Comparison of ENCODE assay signal across 8 mouse cellular contexts in the genomic region with DNA sequence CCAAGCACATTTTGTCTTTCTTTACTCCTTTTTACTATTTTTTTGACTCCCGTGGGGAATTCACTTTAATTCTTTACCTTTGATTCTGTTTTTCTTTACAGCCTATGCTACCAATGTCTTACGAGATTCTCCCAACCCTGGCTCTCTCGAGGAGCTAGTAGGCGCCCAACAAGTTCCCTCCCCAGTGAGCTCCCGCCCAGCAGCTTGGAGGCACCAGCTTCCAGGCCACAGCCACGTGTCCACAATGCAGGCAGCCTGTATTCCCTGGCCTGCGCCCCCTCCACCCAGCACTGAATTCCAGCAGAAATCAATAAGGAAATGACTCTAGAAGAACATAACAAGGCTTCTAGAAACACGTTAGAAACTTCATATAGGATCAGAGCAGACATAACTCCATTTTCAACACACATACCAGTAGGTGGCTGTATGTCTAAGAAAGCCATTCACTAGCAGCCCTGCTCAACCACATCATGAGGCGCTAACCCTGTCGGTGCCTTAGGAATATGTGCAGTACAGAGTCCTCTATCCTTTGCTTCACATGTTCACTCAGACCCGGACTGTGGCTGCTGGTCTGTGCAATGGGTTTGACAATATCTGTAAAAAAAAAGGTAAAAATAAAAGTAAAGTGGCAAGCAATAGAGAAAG. TPM values are rescaled to one million over a fixed set of nuclear protein-coding genes. Genes with fewer than 3 reads are reported as not detected.
DNase-seq lines count a peak whose midpoint lies in the region; ATAC-seq and TF ChIP-seq lines count a peak whose summit lies in the region.

No protein-coding gene starts in this region.

- peak; percentile 27 to 35 for DNase-seq in cerebellum, adult 2 months
- DNase-seq in cerebellum, adult 11 months = no peak
- no peak for DNase-seq in limb, embryonic 14.5 days (ENCODE audit: low spot score)
- DNase-seq in midbrain, embryonic 14.5 days = peak; percentile 27
- peak; percentile 38 for DNase-seq in thymus, postnatal 0 days (ENCODE audit: low spot score)

- no peaks in the 10 kb centered on the region for H3K27me3 ChIP-seq in cerebellum, adult 2 months (ENCODE audit: control insufficient read depth, insufficient read depth, low read length)
- H3K27me3 ChIP-seq in ES-Bruce4 (ENCODE audit: control insufficient read depth, insufficient read depth, low read length, poor library complexity, severe bottlenecking) = no peaks in the 10 kb centered on the region
- no peaks in the 10 kb centered on the region for H3K27me3 ChIP-seq in embryonic facial prominence, embryonic 12.5 days
- no peaks in the 10 kb centered on the region for H3K27me3 ChIP-seq in limb, embryonic 14.5 days (ENCODE audit: control insufficient read depth, insufficient read depth, low read length)
- no peaks in the 10 kb centered on the region for H3K27me3 ChIP-seq in midbrain, embryonic 14.5 days (ENCODE audit: control insufficient read depth, insufficient read depth, low read length)

- no peak for TF ChIP-seq CTCF in cerebellum, adult 2 months (IDR thresholded peaks at IDR 0.05; ENCODE audit: borderline replicate concordance, insufficient read depth, low read depth, low read length)
- no peak for TF ChIP-seq CTCF in ES-Bruce4 (IDR thresholded peaks at IDR 0.05; ENCODE audit: low read depth, low read length)

- H3K27ac ChIP-seq in cerebellum, adult 2 months (ENCODE audit: insufficient read depth, low read length) = no peak overlapping the region
- no peak overlapping the region for H3K27ac ChIP-seq in ES-Bruce4 (ENCODE audit: insufficient read depth, low read length)
- no peak overlapping the region for H3K27ac ChIP-seq in embryonic facial prominence, embryonic 12.5 days
- H3K27ac ChIP-seq in limb, embryonic 14.5 days (replicated peaks; ENCODE audit: low read depth, low read length) = no peak overlapping the region
- no peak overlapping the region for H3K27ac ChIP-seq in midbrain, embryonic 14.5 days (replicated peaks; ENCODE audit: low read depth, low read length)

- TF ChIP-seq POLR2A in cerebellum, adult 2 months (IDR thresholded peaks at IDR 0.05; ENCODE audit: borderline replicate concordance, insufficient read depth, low read length) = no peak
- TF ChIP-seq POLR2A in ES-Bruce4 (IDR thresholded peaks at IDR 0.05; ENCODE audit: insufficient read depth, low read length) = no peak
- no peak for TF ChIP-seq POLR2A in limb, embryonic 14.5 days (IDR thresholded peaks at IDR 0.05; ENCODE audit: borderline replicate concordance, extremely low read depth, insufficient read depth, insufficient read length)

- H3K9ac ChIP-seq in ES-Bruce4 (ENCODE audit: low read depth, poor library complexity, severe bottlenecking) = peak overlapping the region; percentile 50; the same call in 1 of the 2 replicates
- no peak overlapping the region for H3K9ac ChIP-seq in embryonic facial prominence, embryonic 12.5 days
- no peak overlapping the region; the same call in 1 of the 2 replicates for H3K9ac ChIP-seq in limb, embryonic 14.5 days (ENCODE audit: low read depth, low read length, severe bottlenecking)
- H3K9ac ChIP-seq in midbrain, embryonic 14.5 days (replicated peaks; ENCODE audit: low read length) = no peak overlapping the region

- peaks cover 12% of the 10 kb centered on the region; the same call in 1 of the 2 replicates for H3K4me1 ChIP-seq in cerebellum, adult 2 months (ENCODE audit: control insufficient read depth, insufficient read depth, low read length)
- H3K4me1 ChIP-seq in ES-Bruce4 (ENCODE audit: control insufficient read depth, insufficient read depth, low read length) = no peaks in the 10 kb centered on the region
- peaks cover 13% of the 10 kb centered on the region for H3K4me1 ChIP-seq in embryonic facial prominence, embryonic 12.5 days
- peaks cover 14% of the 10 kb centered on the region for H3K4me1 ChIP-seq in limb, embryonic 14.5 days (ENCODE audit: control insufficient read depth, insufficient read depth, low read length)
- H3K4me1 ChIP-seq in midbrain, embryonic 14.5 days (ENCODE audit: control insufficient read depth, insufficient read depth, low read length) = peaks cover 22% of the 10 kb centered on the region

- TF ChIP-seq EP300 in ES-Bruce4 (IDR thresholded peaks at IDR 0.05; ENCODE audit: insufficient read depth, low read depth, low read length) = no peak

- no peaks in the 10 kb centered on the region for H3K36me3 ChIP-seq in ES-Bruce4 (ENCODE audit: control insufficient read depth, insufficient read depth, low read length, poor library complexity, severe bottlenecking)
- H3K36me3 ChIP-seq in embryonic facial prominence, embryonic 12.5 days = no peaks in the 10 kb centered on the region
- H3K36me3 ChIP-seq in limb, embryonic 14.5 days (ENCODE audit: control insufficient read depth, insufficient read depth, low read length) = no peaks in the 10 kb centered on the region
- no peaks in the 10 kb centered on the region for H3K36me3 ChIP-seq in midbrain, embryonic 14.5 days (ENCODE audit: control insufficient read depth, insufficient read depth, low read length)

- no peak for ATAC-seq in embryonic facial prominence, embryonic 12.5 days (ENCODE audit: insufficient number of reproducible peaks, insufficient read depth, low FRiP score, low TSS enrichment)
- peak; percentile 25 to 36; a peak in 3 of 4 replicates for ATAC-seq in hematopoietic stem cell, adult 5-6 weeks (replicated peaks in 1 of 2; ENCODE audit: insufficient read depth in 1 of 2, low FRiP score in 2 of 2, low TSS enrichment in 1 of 2, low read depth in 1 of 2, poor library complexity in 2 of 2, severe bottlenecking in 2 of 2)
- no peak for ATAC-seq in limb, embryonic 14.5 days (ENCODE audit: low FRiP score, low read depth)
- ATAC-seq in midbrain, embryonic 14.5 days (ENCODE audit: low FRiP score, low TSS enrichment) = no peak

- H3K4me2 ChIP-seq in embryonic facial prominence, embryonic 12.5 days (replicated peaks) = peak overlapping the region; percentile 80; the same call in 1 of the 2 replicates
- peak overlapping the region; percentile 81 for H3K4me2 ChIP-seq in limb, embryonic 14.5 days (replicated peaks; ENCODE audit: low read depth, low read length, severe bottlenecking)
- H3K4me2 ChIP-seq in midbrain, embryonic 14.5 days (ENCODE audit: low read length) = peak overlapping the region; percentile 88

- no peaks in the 10 kb centered on the region for H3K9me3 ChIP-seq in ES-Bruce4 (replicated peaks; ENCODE audit: control insufficient read depth, insufficient read depth, low read length, poor library complexity, severe bottlenecking)
- H3K9me3 ChIP-seq in embryonic facial prominence, embryonic 12.5 days = no peaks in the 10 kb centered on the region
- no peaks in the 10 kb centered on the region for H3K9me3 ChIP-seq in limb, embryonic 14.5 days (ENCODE audit: control insufficient read depth, low read length)
- no peaks in the 10 kb centered on the region for H3K9me3 ChIP-seq in midbrain, embryonic 14.5 days (ENCODE audit: control insufficient read depth, low read length)

- 35% methylated on average over 11 of the region's 11 CpGs for WGBS in cerebellum, adult 2 months
- WGBS in embryonic facial prominence, embryonic 12.5 days = 37% methylated on average over 11 of the region's 11 CpGs
- 32% methylated on average over 11 of the region's 11 CpGs for WGBS in limb, embryonic 14.5 days
- 33% methylated on average over 11 of the region's 11 CpGs for WGBS in midbrain, embryonic 14.5 days

- H3K4me3 ChIP-seq in cerebellum, adult 2 months (replicated peaks; ENCODE audit: insufficient read depth, low read depth, low read length) = no peak overlapping the region
- H3K4me3 ChIP-seq in ES-Bruce4 (ENCODE audit: low read depth, low read length) = no peak overlapping the region
- no peak overlapping the region for H3K4me3 ChIP-seq in embryonic facial prominence, embryonic 12.5 days
- peak overlapping the region; percentile 95; the same call in 1 of the 2 replicates for H3K4me3 ChIP-seq in limb, embryonic 14.5 days (replicated peaks; ENCODE audit: low read length)
- no peak overlapping the region for H3K4me3 ChIP-seq in midbrain, embryonic 14.5 days (replicated peaks; ENCODE audit: low read depth, low read length)

RNA-seq across cellular contexts. Expression of gene Insr, which starts 1.0 kb away (rescaled TPM):
- 16.2 and 17.5 TPM in 2 replicates for polyA plus RNA-seq in cerebellum, adult 2 months (2012; rRNA removed)
- polyA plus RNA-seq in ES-Bruce4 (2011; ENCODE audit: insufficient read depth, insufficient read length, low read depth, missing spikeins) = 30.9 and 31.7 TPM in 2 replicates
- 38.1 and 39.6 TPM in 2 replicates for polyA plus RNA-seq in embryonic facial prominence, embryonic 12.5 days (2016; fragmentation: Nextera tagmentation; extraction: Ambion mirVana)
- total RNA-seq in hematopoietic stem cell, adult 5-6 weeks (2017) = 15.3 and 19.0 TPM in 2 replicates
- 12.2 and 13.3 TPM in 2 replicates for polyA plus RNA-seq in limb, embryonic 14.5 days (2012; rRNA removed)
- polyA plus RNA-seq in limb, embryonic 14.5 days (2014; fragmentation: Nextera tagmentation; extraction: Ambion mirVana) = 32.7 and 37.6 TPM in 2 replicates
- 53.5 and 55.0 TPM in 2 replicates for polyA plus RNA-seq in midbrain, embryonic 14.5 days (2014; fragmentation: Nextera tagmentation; extraction: Ambion mirVana)
- polyA plus RNA-seq in thymus, postnatal 0 days (2015; fragmentation: Nextera tagmentation; extraction: Ambion mirVana) = 17.3 and 24.4 TPM in 2 replicates

Comparison
In these comparisons a context has a peak if more than half of its experiments do, and no peak if none do; other contexts are left out.
1. DNase-seq: peak in cerebellum, adult 2 months (2 of 2), midbrain, embryonic 14.5 days (single experiment) and thymus, postnatal 0 days (single experiment); none in cerebellum, adult 11 months (single experiment) and limb, embryonic 14.5 days (single experiment).
2. ATAC-seq: peak in hematopoietic stem cell, adult 5-6 weeks (2 of 2); none in embryonic facial prominence, embryonic 12.5 days (single experiment), limb, embryonic 14.5 days (single experiment) and midbrain, embryonic 14.5 days (single experiment).
3. Peak in every context shown above with its lines, with median percentiles within 50 percentile points of each other: H3K4me2 ChIP-seq.